Mouse (Mus musculus) layer of hippocampus, adult 9-11 months (tissue): ENCODE measurements at regions not wholly inside any gene's neighbourhood (a gene's known extent, or its start where the extent isn't known, plus 50 kb on each side); places are given as distances from the start of the nearest gene placed in this dataset.

Experiments
- DNase-seq: peaks from one replicate; pipeline ENCODE4 v3.0.0; 2022

GRCm38 (mm10) chr17:47138174-47138573 lies 127.8 kb upstream of the Ubr2 start:
- DNase-seq, result no peak

- no peak for DNase-seq
These were observed 125.0 kb upstream of the Ubr2 start for GRCm38 (mm10) chr17:47135391-47135790.

- no peak for DNase-seq
These were observed 123.4 kb upstream of the Ubr2 start for GRCm38 (mm10) chr17:47133785-47134184.

GRCm38 (mm10) chr17:47127571-47127970 lies 117.2 kb upstream of the Ubr2 start:
- DNase-seq, result no peak

- no peak for DNase-seq
These were observed 113.2 kb upstream of the Ubr2 start for GRCm38 (mm10) chr17:47123576-47123975.

GRCm38 (mm10) chr17:47122221-47122620 lies 111.9 kb upstream of the Ubr2 start:
- no peak for DNase-seq

GRCm38 (mm10) chr17:47118010-47118409 lies 107.7 kb upstream of the Ubr2 start:
- no peak for DNase-seq

- no peak for DNase-seq
These were observed 105.4 kb upstream of the Ubr2 start for GRCm38 (mm10) chr17:47115754-47116153.

- no peak for DNase-seq
These were observed 104.8 kb upstream of the Ubr2 start for GRCm38 (mm10) chr17:47115141-47115540.

GRCm38 (mm10) chr17:47114736-47115135 lies 104.4 kb upstream of the Ubr2 start:
- DNase-seq, result no peak

- no peak for DNase-seq
These were observed 102.3 kb upstream of the Ubr2 start for GRCm38 (mm10) chr17:47112556-47113225.

- no peak for DNase-seq
These were observed 100.5 kb upstream of the Ubr2 start for GRCm38 (mm10) chr17:47110836-47111235.

GRCm38 (mm10) chr17:47104328-47104727 lies 94.0 kb upstream of the Ubr2 start:
- DNase-seq, result no peak

- DNase-seq, result no peak
These were observed 84.8 kb upstream of the Ubr2 start for GRCm38 (mm10) chr17:47095191-47095590.

GRCm38 (mm10) chr17:47092076-47092475 lies 81.7 kb upstream of the Ubr2 start:
- no peak for DNase-seq

GRCm38 (mm10) chr17:47089769-47090168 lies 79.4 kb upstream of the Ubr2 start:
- no peak for DNase-seq

GRCm38 (mm10) chr17:47069206-47069605 lies 58.9 kb upstream of the Ubr2 start:
- no peak for DNase-seq

GRCm38 (mm10) chr17:47065307-47065901 lies 55.0 kb upstream of the Ubr2 start:
- no peak for DNase-seq

- no peak for DNase-seq
These were observed 54.4 kb upstream of the Ubr2 start for GRCm38 (mm10) chr17:47064592-47065306.

GRCm38 (mm10) chr17:47064006-47064405 lies 53.6 kb upstream of the Ubr2 start:
- DNase-seq, result no peak

- DNase-seq, result no peak
These were observed 50.8 kb upstream of the Ubr2 start for GRCm38 (mm10) chr17:47061031-47061620.
